Mouse (Mus musculus) E14TG2a.4 (cell line): ENCODE data around the gene Ampd2.

Experiments used
- CTCF ChIP-seq: conservative IDR thresholded peaks from 2 replicates; pipeline ENCODE4 v1.5.1; 2014; ENCODE audit warnings: low read length
- POU5F1 ChIP-seq: IDR thresholded peaks from 2 replicates; pipeline ENCODE4 v1.6.1; 2014; ENCODE audit warnings: low read length, borderline replicate concordance

- TF ChIP-seq CTCF (no peak), POU5F1 (no peak)
Measured at GRCm38 (mm10) chr3:108028641-108029365, 57.6 kb downstream of the Ampd2 start.
